Mouse (Mus musculus) liver (tissue): ENCODE data around the gene Gpr4.

Experiments used
- DNase-seq: peaks from one replicate; pipeline ENCODE4 v3.0.0-alpha.2; 2020; ENCODE audit warnings: mixed read lengths

Gpr4 gene

DNA sequence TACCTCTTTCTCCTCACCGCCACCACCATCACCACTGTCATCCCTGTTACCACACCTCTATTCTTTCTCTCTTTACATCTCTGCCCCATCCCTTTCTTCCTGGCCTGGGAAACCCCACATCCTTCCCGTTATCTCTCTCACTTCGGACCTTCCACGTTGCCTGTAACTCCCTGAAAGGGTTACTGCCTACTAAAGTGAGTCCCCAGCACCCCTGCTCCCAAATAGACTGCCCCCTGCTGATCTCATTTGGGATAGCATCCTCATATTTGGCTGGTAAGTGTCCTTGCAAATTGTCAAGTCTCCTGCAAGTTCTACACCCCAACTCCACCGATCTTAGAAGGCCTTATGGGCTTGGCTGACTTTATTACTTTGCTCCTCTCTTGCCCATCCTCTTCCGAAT is 15.7 kb upstream of the Gpr4 start:
- peak; percentile 36 for DNase-seq

DNA sequence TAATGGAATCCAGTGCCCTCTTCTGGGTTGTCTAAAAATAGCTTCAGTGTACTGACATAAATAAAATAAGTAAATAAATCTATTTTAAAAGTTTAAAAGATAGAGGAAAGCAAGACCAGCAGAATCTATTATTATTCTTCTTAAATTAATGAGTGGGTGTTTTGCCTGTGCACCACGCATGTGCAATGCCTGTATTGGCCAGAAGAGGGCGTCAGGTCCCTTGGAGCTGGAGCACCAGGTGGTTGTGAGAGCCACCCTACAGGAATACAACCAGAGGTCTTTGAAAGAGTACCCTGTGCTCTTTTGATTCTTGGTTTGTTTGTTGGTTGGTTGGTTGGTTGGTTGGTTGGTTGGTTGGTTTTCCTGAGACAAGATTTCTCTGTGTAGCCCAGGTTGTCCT is 14.4 kb upstream of the Gpr4 start:
- peak; percentile 70 for DNase-seq

- no peak for DNase-seq
These were observed 10.7 kb upstream of the Gpr4 start for GRCm38 (mm10) chr7:19201660-19202059.

DNA sequence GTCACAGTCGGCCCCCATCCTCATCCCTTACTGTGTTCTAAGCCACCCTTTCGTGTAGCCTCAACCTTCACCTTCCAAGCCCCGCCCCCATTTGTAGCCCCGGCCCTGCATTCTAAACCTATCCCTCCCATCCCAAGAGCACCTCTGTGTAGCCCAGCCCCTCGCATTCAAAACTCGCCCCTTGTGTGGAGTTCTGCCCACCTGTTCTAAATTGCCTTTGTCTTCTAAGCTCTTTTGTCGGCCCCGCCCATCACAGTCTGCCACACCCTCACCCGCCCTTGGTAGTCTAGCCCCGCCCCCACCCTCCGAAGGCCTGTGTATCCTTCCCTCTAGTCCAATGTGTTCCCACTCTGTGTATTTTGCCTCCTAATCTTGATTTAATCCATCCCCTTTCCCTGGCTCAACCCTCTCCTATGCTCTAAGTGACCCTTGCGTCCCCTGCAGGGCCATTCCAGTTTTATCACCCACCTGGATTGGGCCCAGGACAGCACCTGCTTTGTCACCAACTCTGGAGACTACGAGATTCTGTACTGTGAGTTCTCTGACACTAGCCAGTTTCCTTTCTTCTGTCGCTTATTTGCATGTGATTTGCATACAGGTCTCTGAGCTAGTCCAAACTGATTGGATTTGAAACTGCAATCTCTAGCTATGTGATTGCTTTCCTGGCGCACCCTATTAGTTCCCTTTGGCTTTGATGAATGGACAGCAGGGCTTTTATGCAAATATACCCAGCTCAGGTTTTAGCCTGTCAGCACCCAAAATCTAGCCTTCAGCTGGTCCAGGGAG is 10.1 kb upstream of the Gpr4 start:
- peak; percentile 53 for DNase-seq

DNA sequence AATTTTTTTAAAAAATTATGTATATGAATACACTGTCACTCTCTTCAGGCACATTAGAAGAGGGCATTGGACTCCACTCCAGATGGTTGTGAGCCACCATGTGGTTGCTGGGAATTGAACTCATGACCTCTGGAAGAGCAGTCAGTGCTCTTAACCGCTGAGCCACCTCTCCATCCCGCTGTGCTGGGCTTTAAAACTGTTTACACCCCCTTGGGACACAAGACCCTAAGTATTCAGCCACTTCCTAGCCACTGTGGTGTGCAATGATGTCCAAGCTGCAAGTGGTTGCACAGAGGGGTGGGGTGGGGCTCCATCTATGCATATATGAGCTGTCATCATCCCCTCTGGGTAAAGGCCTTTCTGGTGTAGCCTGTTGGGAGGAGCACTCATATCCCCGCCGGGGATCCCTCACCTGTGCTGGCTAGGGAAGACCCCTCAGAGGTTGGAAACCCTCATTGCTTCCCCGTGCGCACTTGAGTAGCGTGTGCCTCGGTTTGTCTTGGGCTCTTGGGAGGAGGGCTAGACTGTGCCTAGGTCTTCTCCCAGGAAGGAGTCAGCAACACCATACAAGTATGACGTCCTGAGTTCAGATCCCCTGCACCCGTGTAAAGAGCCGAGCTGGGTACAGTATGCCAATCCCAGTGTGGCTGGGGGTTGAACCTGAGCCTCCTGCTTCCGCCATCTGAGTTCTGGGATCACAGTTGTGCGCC is 4.0 kb upstream of the Gpr4 start:
- no peak for DNase-seq

DNA sequence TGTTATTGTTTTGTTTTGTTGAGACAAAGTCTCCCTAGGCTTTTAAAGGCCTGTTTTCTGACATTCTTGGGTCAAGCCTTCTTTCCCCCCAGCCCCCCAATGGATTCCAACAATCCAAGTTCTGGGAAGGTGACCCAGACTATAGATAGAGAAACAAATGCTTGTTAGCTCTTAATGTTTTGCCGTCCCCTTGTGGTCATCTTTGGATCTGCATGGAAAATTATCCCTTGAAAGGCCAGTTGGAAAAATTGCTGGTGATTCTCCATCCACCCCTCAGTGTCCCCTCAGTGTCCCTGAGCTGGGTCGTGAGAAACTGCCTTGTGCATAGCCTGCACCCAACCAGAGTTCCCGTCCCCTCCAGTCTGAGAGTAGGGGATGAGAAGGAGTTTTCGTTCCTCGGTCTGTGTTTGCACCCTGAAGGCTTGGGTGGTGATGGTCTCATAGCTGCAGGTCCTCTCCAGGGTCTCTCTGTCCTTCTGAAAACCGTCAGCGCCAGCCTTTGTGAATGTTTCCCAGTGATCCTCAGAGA is 3.3 kb upstream of the Gpr4 start:
- DNase-seq = no peak

- DNase-seq = no peak
These were observed 2.8 kb upstream of the Gpr4 start for GRCm38 (mm10) chr7:19209494-19209893.

GRCm38 (mm10) chr7:19210010-19210409 is 2.3 kb upstream of the Gpr4 start:
- DNase-seq = no peak

- DNase-seq = no peak
These were observed 1.2 kb upstream of the Gpr4 start for GRCm38 (mm10) chr7:19211041-19211675.

DNA sequence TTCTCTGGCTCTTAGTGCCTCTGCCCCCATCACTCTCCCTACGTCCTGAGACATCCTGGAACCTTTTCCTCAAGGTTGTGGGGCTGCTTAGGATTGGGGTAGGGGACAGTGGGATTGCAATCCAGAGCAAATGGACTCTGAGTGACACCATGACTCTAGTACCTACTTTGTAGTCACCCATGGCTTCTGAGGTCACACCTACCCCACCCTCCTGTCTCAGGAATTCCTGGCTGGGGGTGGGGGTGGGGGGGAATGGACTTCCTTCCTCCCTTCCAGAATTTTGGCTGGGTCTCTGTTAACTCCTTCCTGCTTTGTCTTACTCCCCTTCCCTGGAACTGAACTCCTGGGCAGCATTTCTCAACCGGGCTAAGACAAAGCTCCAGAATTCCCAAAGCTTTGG is 1.0 kb downstream of the Gpr4 start:
- no peak for DNase-seq

- DNase-seq = no peak
These were observed 2.0 kb downstream of the Gpr4 start for GRCm38 (mm10) chr7:19214369-19214768.

DNA sequence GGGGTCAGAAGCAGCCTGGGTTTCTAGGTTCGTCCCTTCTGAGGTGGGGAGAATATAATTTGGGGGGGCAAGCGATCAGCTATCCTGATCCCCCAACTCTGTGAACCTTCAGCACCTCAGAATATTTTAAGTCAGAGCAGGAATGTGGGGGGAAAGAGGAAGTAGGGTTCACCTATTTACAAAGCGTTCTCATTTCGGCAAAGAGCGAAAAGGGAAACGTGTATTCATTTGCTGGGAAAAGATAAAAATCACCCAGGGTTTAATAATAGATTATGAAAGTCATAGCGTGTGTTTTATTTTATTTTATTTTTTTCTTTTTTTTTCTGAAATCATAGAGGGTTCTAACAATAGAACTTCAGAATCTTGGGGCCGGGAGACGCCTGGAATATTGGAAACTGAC is 2.6 kb downstream of the Gpr4 start:
- DNase-seq = no peak

DNA sequence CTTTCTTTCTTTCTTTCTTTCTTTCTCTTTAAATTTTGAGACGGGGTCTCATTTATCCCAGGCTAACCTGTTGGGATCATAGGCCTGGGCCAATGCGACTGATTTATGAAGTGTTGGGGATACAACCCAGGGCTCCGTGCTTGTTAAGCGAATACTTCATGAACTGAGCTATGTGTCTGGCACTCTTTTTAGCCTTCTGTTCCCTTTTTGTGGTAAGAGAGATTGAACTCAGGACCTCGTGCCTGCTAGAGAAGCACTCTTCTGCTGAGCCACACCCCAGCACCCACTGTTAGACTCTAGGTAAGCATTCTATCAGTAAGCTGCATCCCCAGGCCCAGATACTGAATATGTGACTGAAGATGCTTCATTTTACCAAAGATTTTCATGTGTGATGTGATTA is 5.2 kb downstream of the Gpr4 start:
- DNase-seq = no peak

DNA sequence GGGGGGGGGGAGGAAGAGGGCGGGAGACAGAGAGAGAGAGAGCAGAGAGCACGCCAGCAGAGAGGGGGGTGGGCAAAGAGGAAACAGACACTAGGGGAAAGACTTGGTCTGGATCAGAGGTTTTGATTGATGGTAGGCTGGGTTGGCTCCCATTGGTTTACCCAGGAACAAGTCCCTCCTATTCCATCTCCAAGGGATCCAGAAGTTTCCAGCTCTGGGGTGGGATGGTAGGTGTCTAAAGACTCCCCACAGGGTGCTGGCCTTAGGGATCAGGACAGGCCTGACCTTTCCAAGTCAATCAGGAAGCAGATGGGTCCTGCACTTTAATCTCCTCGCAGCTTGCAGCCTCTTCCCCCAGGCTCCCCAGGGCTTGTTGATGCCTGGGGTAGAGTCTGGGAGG is 5.6 kb downstream of the Gpr4 start:
- no peak for DNase-seq

DNA sequence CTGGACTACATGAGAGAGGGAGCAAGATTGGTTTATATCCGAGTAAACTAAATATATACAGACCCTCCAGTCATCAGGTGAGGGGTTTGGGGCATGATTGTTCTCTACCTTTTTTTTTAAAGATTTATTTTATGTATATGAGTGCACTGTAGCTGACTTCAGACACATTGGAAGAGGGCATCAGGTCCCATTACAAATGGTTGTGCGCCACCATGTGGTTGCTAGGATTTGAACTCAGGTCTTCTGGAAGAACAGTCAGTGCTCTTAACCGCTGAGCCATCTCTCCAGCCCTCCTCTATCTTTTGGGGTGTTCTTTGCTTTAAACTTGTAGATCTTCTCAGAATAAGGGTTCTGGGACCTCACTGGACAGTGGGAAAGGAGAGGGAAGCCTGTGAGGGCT is 7.7 kb downstream of the Gpr4 start:
- no peak for DNase-seq

DNA sequence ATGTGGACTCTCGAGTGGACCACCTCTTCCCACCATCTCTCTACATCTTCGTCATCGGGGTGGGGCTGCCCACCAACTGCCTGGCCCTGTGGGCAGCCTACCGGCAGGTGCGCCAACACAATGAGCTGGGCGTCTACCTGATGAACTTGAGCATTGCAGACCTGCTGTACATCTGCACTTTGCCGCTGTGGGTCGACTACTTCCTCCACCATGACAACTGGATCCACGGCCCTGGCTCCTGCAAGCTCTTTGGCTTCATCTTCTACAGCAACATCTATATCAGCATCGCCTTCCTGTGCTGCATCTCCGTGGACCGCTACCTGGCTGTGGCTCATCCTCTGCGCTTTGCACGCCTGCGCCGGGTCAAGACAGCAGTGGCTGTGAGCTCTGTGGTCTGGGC is 9.9 kb downstream of the Gpr4 start:
- no peak for DNase-seq

GRCm38 (mm10) chr7:19222875-19223274 is 10.5 kb downstream of the Gpr4 start:
- DNase-seq = no peak

DNA sequence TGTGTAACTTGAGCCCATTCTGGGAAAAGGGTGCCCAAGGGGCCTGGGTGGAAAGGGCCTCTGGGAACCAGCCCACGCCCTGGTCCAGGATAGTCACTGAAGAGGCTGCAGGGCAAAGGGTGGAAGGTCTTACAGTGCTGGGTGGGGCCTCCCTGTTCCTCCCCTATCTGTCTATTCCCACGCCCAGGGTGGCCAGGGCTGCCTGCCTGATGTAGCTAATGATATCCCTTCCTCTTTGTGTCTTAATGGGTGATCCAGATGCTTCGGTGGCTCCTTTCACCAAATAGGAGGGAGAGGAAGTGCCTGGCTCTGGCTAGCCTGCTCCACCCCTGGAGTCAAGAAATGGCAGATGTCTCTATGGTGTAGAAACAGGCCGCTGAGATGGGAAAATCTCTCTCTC is 12.6 kb downstream of the Gpr4 start:
- DNase-seq = peak; percentile 89

DNA sequence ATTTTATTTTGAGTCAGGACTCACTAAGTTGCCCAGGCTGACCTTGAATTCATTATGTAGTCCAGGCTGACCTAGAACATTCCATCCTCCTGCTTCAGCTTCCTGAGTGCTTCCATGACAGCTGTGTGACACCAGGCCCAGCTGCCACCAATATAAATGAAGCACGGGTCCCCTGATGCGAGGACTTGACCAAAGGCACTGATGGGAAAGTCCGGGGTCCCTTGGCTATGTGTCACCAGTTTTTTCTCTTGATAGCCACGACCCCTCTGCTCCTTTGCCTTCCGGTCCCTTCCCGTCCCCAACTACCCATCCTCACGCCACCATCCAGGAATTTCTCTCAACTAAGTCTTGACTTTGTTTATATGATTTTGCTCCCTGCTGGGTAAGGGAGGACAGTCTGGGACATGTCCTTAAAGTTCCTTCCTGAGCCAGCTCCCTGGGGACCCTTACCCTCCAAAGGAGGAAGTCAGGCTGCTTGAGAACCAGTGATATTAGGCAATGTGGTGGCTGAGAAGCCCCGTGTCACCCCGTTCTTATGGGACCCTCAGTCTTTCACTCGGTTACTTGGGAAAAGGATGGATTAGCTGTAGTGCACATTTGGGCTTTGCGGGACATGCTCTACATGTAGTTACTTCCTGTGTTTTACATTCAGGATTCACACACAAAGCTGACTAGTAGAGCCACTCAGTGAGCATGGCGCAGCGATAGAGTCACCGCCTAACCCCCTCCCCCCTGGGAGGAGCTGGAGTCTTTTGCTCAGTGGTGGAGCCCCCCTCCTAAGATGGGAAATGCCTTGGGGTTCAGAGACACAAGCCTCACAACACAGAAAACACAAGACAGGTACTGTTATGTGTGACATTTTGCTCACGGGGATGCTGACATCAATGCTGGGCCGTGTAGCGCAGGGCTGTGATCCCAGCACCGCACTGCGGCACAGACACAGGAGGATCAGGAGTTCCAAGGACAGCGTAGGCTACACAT is 14.8 kb downstream of the Gpr4 start:
- peak; percentile 74 for DNase-seq

DNA sequence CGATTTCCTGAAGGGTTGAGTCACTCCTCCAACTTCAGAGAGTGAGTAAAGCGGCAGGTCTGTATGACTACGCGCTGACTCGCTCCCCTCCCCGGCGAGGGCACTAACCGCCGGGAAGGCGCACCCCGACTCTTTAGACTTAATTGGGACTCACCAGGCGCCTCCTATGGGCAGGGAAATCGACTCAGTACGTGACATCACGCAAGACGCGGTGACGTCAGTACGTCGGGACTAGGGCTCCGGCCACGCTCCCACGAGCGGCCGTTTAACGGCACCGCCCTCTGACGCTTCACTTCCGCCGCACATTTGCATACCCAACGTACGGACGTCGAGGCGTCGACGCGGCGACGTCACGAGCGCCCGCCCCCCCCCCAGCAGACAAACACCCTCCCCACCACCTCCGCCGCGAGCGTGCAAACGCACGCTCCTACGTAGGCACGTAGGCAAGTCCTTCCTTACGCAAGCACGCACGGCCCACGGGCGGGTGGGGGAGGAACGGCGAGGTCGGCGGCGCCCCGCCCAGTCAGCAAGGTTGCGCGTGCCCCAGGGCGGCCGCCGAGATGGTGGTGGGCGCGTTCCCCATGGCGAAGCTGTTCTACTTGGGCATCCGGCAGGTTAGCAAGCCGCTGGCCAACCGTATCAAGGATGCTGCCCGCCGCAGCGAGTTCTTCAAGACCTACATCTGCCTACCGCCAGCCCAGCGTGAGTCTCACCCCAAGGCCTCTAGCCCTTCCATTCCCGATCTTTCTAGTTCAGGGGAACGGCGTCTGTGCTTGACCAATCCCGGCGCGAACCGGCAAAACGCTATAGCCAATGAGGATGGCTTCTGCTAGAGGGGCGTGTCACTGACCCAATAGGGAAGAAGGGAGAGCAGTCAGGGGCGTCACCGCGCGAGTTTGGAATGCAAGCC is 15.8 kb downstream of the Gpr4 start, which contains the start of gene Opa3:
TSS of gene Opa3 (plus strand) at position 452 of the 910 bp plus-strand sequence.
- peak; percentile 99 for DNase-seq

DNA sequence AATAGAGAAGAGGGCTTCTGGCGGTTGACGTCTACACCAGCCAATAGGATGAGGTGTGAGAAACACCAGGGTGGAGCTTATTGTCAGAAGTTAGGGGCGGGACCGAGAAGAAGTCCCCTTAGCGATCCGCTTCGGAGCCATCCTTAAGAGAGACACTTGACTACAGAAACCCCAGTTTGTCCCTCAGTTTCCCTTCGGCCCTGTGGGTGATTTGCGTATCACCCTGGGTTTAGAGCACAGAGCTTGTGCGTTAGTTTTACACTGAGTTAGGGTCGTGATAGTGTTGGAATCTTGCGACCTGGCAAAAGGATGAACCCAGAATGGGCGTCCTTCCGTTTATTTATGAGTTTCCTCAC is 16.4 kb downstream of the Gpr4 start:
- DNase-seq = no peak
